Mouse (Mus musculus) CD4-positive, CD25-positive, alpha-beta regulatory T cell, adult 2 months (primary cell): ENCODE measurements at regions not wholly inside any gene's neighbourhood (a gene's known extent, or its start where the extent isn't known, plus 50 kb on each side); places are given as distances from the start of the nearest gene placed in this dataset.

Source experiments
- DNase-seq: peaks from one replicate; pipeline ENCODE4 v3.0.0-alpha.2; 2012; ENCODE audit warnings: low read depth, low spot score

- no peak for DNase-seq
Measured at GRCm38 (mm10) chr1:194208034-194209000, 409.7 kb upstream of the Plxna2 start.

- DNase-seq: no peak
Measured at GRCm38 (mm10) chr1:194197516-194197915, 420.5 kb upstream of the Plxna2 start.

- no peak for DNase-seq
Measured at GRCm38 (mm10) chr1:194182293-194182692, 435.7 kb upstream of the Plxna2 start.

GRCm38 (mm10) chr1:194161469-194161868, 456.5 kb upstream of the Plxna2 start:
- no peak for DNase-seq

- no peak for DNase-seq
Measured at GRCm38 (mm10) chr1:194160761-194161461, 457.1 kb upstream of the Plxna2 start.

GRCm38 (mm10) chr1:194157268-194157667, 460.8 kb upstream of the Plxna2 start:
- DNase-seq: no peak

GRCm38 (mm10) chr1:194148416-194149364, 469.3 kb upstream of the Plxna2 start:
- no peak for DNase-seq

GRCm38 (mm10) chr1:194117631-194118360, 500.2 kb upstream of the Plxna2 start:
- DNase-seq: no peak

GRCm38 (mm10) chr1:194114399-194114798, 503.6 kb upstream of the Plxna2 start:
- DNase-seq: no peak

GRCm38 (mm10) chr1:194111931-194112330, 506.1 kb upstream of the Plxna2 start:
- no peak for DNase-seq

GRCm38 (mm10) chr1:194109172-194110071, 508.6 kb upstream of the Plxna2 start:
- no peak for DNase-seq

- DNase-seq: no peak
Measured at GRCm38 (mm10) chr1:194108132-194108531, 509.9 kb upstream of the Plxna2 start.

GRCm38 (mm10) chr1:194107271-194107938, 510.6 kb upstream of the Plxna2 start:
- DNase-seq: no peak

- no peak for DNase-seq
Measured at GRCm38 (mm10) chr1:194089918-194090548, 528.0 kb upstream of the Plxna2 start.

GRCm38 (mm10) chr1:194058512-194058911, 559.5 kb upstream of the Plxna2 start:
- no peak for DNase-seq

GRCm38 (mm10) chr1:194056544-194056943, 561.5 kb upstream of the Plxna2 start:
- DNase-seq: no peak

GRCm38 (mm10) chr1:194049746-194050351, 568.2 kb upstream of the Plxna2 start:
- no peak for DNase-seq
